In the genomic region with DNA sequence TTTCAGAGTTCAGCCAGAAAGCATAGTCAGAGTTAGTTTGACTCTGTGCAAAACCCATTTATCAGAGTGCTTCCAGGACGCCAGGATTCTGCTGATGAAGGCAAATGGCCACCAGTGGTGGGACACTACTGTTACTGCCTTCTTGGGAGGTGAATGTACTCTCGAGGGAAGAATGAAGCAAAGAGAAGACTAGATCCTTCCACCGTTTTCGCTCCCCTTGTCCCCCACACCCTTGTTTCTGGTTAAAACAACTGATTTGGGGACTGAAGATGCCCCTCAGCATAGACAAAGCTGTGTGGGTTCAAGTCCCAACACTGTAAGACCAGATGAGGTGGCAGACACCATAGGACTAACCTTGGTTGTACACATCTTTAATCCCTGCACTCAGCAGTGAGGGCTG, we compare ENCODE assay signal across 10 mouse cellular contexts. TPM values are rescaled to one million over a fixed set of nuclear protein-coding genes. Genes with fewer than 3 reads are reported as not detected.
DNase-seq lines count a peak whose midpoint lies in the region; ATAC-seq and TF ChIP-seq lines count a peak whose summit lies in the region.
"Had no signal": no experiment of that assay in that cellular context is flagged by ENCODE, and none has a peak within 500 bp of the region (broad histone marks: within the 10 kb centered on the region; RNA-seq: fewer than 3 reads in every experiment).

No protein-coding gene starts in this region.

- no peaks in the 10 kb centered on the region for H3K27me3 ChIP-seq in embryonic facial prominence, embryonic 12.5 days
- peaks cover 6% of the 10 kb centered on the region; the same call in 1 of the 2 replicates for H3K27me3 ChIP-seq in embryonic facial prominence, embryonic 10.5 days (replicated peaks; ENCODE audit: low read depth, poor library complexity, severe bottlenecking)
- H3K27me3 ChIP-seq in embryonic facial prominence, embryonic 14.5 days (replicated peaks; ENCODE audit: control insufficient read depth, insufficient read depth, low read length) = no peaks in the 10 kb centered on the region
- 0 out of 2 replicates have a peak, but pooled peaks cover 3% of the 10 kb centered on the region for H3K27me3 ChIP-seq in liver, embryonic 13.5 days

- H3K4me2 ChIP-seq in embryonic facial prominence, embryonic 12.5 days (replicated peaks) = no peak overlapping the region
- no peak overlapping the region for H3K4me2 ChIP-seq in embryonic facial prominence, embryonic 14.5 days (ENCODE audit: low read depth, low read length)
- H3K4me2 ChIP-seq in liver, embryonic 13.5 days = peak overlapping the region; percentile 80; the same call in 1 of the 2 replicates

- no peaks in the 10 kb centered on the region for H3K9me3 ChIP-seq in embryonic facial prominence, embryonic 12.5 days
- no peaks in the 10 kb centered on the region for H3K9me3 ChIP-seq in embryonic facial prominence, embryonic 10.5 days
- H3K9me3 ChIP-seq in embryonic facial prominence, embryonic 14.5 days (ENCODE audit: control insufficient read depth, low read length) = no peaks in the 10 kb centered on the region
- no peaks in the 10 kb centered on the region for H3K9me3 ChIP-seq in liver, embryonic 13.5 days (replicated peaks)

- no peak for ATAC-seq in embryonic facial prominence, embryonic 12.5 days (ENCODE audit: insufficient number of reproducible peaks, insufficient read depth, low FRiP score, low TSS enrichment)
- no peak for ATAC-seq in embryonic facial prominence, embryonic 14.5 days (ENCODE audit: low read depth)
- no peak for ATAC-seq in liver, embryonic 13.5 days (ENCODE audit: low read depth)

- no peak overlapping the region for H3K9ac ChIP-seq in embryonic facial prominence, embryonic 12.5 days
- H3K9ac ChIP-seq in embryonic facial prominence, embryonic 14.5 days (ENCODE audit: low read depth, low read length) = no peak overlapping the region
- H3K9ac ChIP-seq in liver, embryonic 13.5 days = 0 out of 2 replicates have a peak overlapping the region, but pooled peaks have one; percentile 74

- 75% methylated on average over 4 of the region's 4 CpGs for WGBS in embryonic facial prominence, embryonic 12.5 days
- 69% methylated on average over 4 of the region's 4 CpGs for WGBS in embryonic facial prominence, embryonic 10.5 days
- 65% methylated on average over 4 of the region's 4 CpGs for WGBS in embryonic facial prominence, embryonic 14.5 days
- 58% methylated on average over 4 of the region's 4 CpGs for WGBS in liver, embryonic 13.5 days (ENCODE audit: insufficient replicate concordance)

- intact Hi-C loops in left cerebral cortex, adult 2 months (cut with DNase I) = no loop called here
- intact Hi-C loops in left cerebral cortex, postnatal 4 days (cut with DNase I) = no loop called here
- intact Hi-C loops in left cerebral cortex, postnatal 14 days (cut with DNase I) = no loop called here

- no peak for TF ChIP-seq CTCF in left cerebral cortex, adult 2 months (IDR thresholded peaks at IDR 0.05)

- H3K4me3 ChIP-seq in embryonic facial prominence, embryonic 12.5 days = no peak overlapping the region
- H3K4me3 ChIP-seq in embryonic facial prominence, embryonic 10.5 days = no peak overlapping the region
- no peak overlapping the region for H3K4me3 ChIP-seq in left cerebral cortex, adult 2 months
- no peak overlapping the region for H3K4me3 ChIP-seq in embryonic facial prominence, embryonic 14.5 days (ENCODE audit: low read depth, low read length)
- no peak overlapping the region for H3K4me3 ChIP-seq in liver, embryonic 13.5 days (replicated peaks)

- no peak for DNase-seq in embryonic facial prominence, embryonic 10.5 days (ENCODE audit: low spot score)
- DNase-seq in left cerebral cortex, adult 2 months (ENCODE audit: extremely low spot score in 1 of 2, low spot score in 2 of 2) = no peak
- no peak for DNase-seq in left cerebral cortex, postnatal 4 days
- DNase-seq in embryonic facial prominence, embryonic 14.5 days (ENCODE audit: low spot score) = no peak
- DNase-seq in liver, embryonic 13.5 days = no peak
- no peak for DNase-seq in left cerebral cortex, postnatal 14 days (ENCODE audit: low spot score in 2 of 2)
- DNase-seq in thymus, postnatal 4 days = no peak
- DNase-seq: B cell, adult 2 months had no signal

- H3K27ac ChIP-seq in embryonic facial prominence, embryonic 12.5 days = peak overlapping the region; percentile 92; the same call in 1 of the 2 replicates
- H3K27ac ChIP-seq in embryonic facial prominence, embryonic 10.5 days (replicated peaks) = no peak overlapping the region
- peak overlapping the region; percentile 100 for H3K27ac ChIP-seq in left cerebral cortex, adult 2 months
- peak overlapping the region; percentile 87 for H3K27ac ChIP-seq in embryonic facial prominence, embryonic 14.5 days (replicated peaks; ENCODE audit: low read depth, low read length)
- peak overlapping the region; percentile 86 for H3K27ac ChIP-seq in liver, embryonic 13.5 days

- peaks cover 59% of the 10 kb centered on the region for H3K4me1 ChIP-seq in embryonic facial prominence, embryonic 12.5 days
- peaks cover 72% of the 10 kb centered on the region for H3K4me1 ChIP-seq in embryonic facial prominence, embryonic 10.5 days
- H3K4me1 ChIP-seq in embryonic facial prominence, embryonic 14.5 days (ENCODE audit: control insufficient read depth, insufficient read depth, low read length) = peaks cover 56% of the 10 kb centered on the region
- H3K4me1 ChIP-seq in liver, embryonic 13.5 days (replicated peaks) = peaks cover 81% of the 10 kb centered on the region

- H3K36me3 ChIP-seq in embryonic facial prominence, embryonic 12.5 days = no peaks in the 10 kb centered on the region
- H3K36me3 ChIP-seq in embryonic facial prominence, embryonic 10.5 days (replicated peaks) = no peaks in the 10 kb centered on the region
- H3K36me3 ChIP-seq in embryonic facial prominence, embryonic 14.5 days (ENCODE audit: control insufficient read depth, insufficient read depth, low read length) = no peaks in the 10 kb centered on the region
- H3K36me3 ChIP-seq in liver, embryonic 13.5 days = no peaks in the 10 kb centered on the region

RNA-seq across cellular contexts. Expression of a gene that starts 9.0 kb away (rescaled TPM):
- polyA plus RNA-seq in embryonic facial prominence, embryonic 12.5 days (2016; fragmentation: Nextera tagmentation; extraction: Ambion mirVana) = 1.6 and 1.7 TPM in 2 replicates
- polyA plus RNA-seq in embryonic facial prominence, embryonic 10.5 days (2016; fragmentation: Nextera tagmentation; extraction: Ambion mirVana) = 1.1 and 1.8 TPM in 2 replicates
- 100 to 1,000 TPM in 1 of 2 experiments, 10 to 100 TPM in 1; 91.9 to 153 TPM for total RNA-seq in left cerebral cortex, adult 2 months (2021)
- 10 to 100 TPM; 31.9 TPM for total RNA-seq in left cerebral cortex, postnatal 4 days (2021)
- 1.1 and 1.9 TPM in 2 replicates for polyA plus RNA-seq in embryonic facial prominence, embryonic 14.5 days (2014; fragmentation: Nextera tagmentation; extraction: Ambion mirVana)
- 0.59 and 1.0 TPM in 2 replicates for polyA plus RNA-seq in liver, embryonic 13.5 days (2015; fragmentation: Nextera tagmentation; extraction: Ambion mirVana)
- total RNA-seq in left cerebral cortex, postnatal 14 days (2021) = 10 to 100 TPM; 82.0 to 85.4 TPM

RNA-seq across cellular contexts. Expression of a gene that starts 11.2 kb away (rescaled TPM):
- polyA plus RNA-seq in embryonic facial prominence, embryonic 12.5 days (2016; fragmentation: Nextera tagmentation; extraction: Ambion mirVana) = 35.2 and 35.6 TPM in 2 replicates
- 23.4 and 23.5 TPM in 2 replicates for polyA plus RNA-seq in embryonic facial prominence, embryonic 10.5 days (2016; fragmentation: Nextera tagmentation; extraction: Ambion mirVana)
- 100 to 1,000 TPM; 178 to 192 TPM for total RNA-seq in left cerebral cortex, adult 2 months (2021)
- total RNA-seq in left cerebral cortex, postnatal 4 days (2021) = 100 to 1,000 TPM; 163 to 166 TPM
- 18.1 and 18.5 TPM in 2 replicates for polyA plus RNA-seq in embryonic facial prominence, embryonic 14.5 days (2014; fragmentation: Nextera tagmentation; extraction: Ambion mirVana)
- polyA plus RNA-seq in liver, embryonic 13.5 days (2015; fragmentation: Nextera tagmentation; extraction: Ambion mirVana) = 6.8 and 6.9 TPM in 2 replicates
- 100 to 1,000 TPM; 168 to 170 TPM for total RNA-seq in left cerebral cortex, postnatal 14 days (2021)

RNA-seq across cellular contexts. Expression of a gene that starts 20.6 kb away (rescaled TPM):
- polyA plus RNA-seq in embryonic facial prominence, embryonic 12.5 days (2016; fragmentation: Nextera tagmentation; extraction: Ambion mirVana) = 53.9 and 54.0 TPM in 2 replicates
- 47.5 and 48.3 TPM in 2 replicates for polyA plus RNA-seq in embryonic facial prominence, embryonic 10.5 days (2016; fragmentation: Nextera tagmentation; extraction: Ambion mirVana)
- total RNA-seq in left cerebral cortex, adult 2 months (2021) = 10 to 100 TPM; 53.0 to 57.6 TPM
- total RNA-seq in left cerebral cortex, postnatal 4 days (2021) = 10 to 100 TPM; 61.0 to 67.1 TPM
- polyA plus RNA-seq in embryonic facial prominence, embryonic 14.5 days (2014; fragmentation: Nextera tagmentation; extraction: Ambion mirVana) = 32.2 and 34.0 TPM in 2 replicates
- polyA plus RNA-seq in liver, embryonic 13.5 days (2015; fragmentation: Nextera tagmentation; extraction: Ambion mirVana) = 13.3 and 16.1 TPM in 2 replicates
- total RNA-seq in left cerebral cortex, postnatal 14 days (2021) = 10 to 100 TPM; 53.1 to 54.6 TPM

RNA-seq across cellular contexts. Expression of a gene that starts 43.7 kb away (rescaled TPM):
- polyA plus RNA-seq in embryonic facial prominence, embryonic 12.5 days (2016; fragmentation: Nextera tagmentation; extraction: Ambion mirVana) = 29.1 and 34.3 TPM in 2 replicates
- polyA plus RNA-seq in embryonic facial prominence, embryonic 10.5 days (2016; fragmentation: Nextera tagmentation; extraction: Ambion mirVana) = 8.8 and 9.1 TPM in 2 replicates
- total RNA-seq in left cerebral cortex, adult 2 months (2021) = 100 to 1,000 TPM; 730 to 768 TPM
- 1,000 to 10,000 TPM; 1,274 to 1,289 TPM for total RNA-seq in left cerebral cortex, postnatal 4 days (2021)
- 57.7 and 62.2 TPM in 2 replicates for polyA plus RNA-seq in embryonic facial prominence, embryonic 14.5 days (2014; fragmentation: Nextera tagmentation; extraction: Ambion mirVana)
- 8.8 and 9.8 TPM in 2 replicates for polyA plus RNA-seq in liver, embryonic 13.5 days (2015; fragmentation: Nextera tagmentation; extraction: Ambion mirVana)
- total RNA-seq in left cerebral cortex, postnatal 14 days (2021) = 1,000 to 10,000 TPM in 1 of 2 experiments, 100 to 1,000 TPM in 1; 962 to 1,004 TPM

RNA-seq across cellular contexts. Expression of a gene that starts 52.4 kb away (rescaled TPM):
- 2.6 and 3.1 TPM in 2 replicates for polyA plus RNA-seq in embryonic facial prominence, embryonic 12.5 days (2016; fragmentation: Nextera tagmentation; extraction: Ambion mirVana)
- 1.4 and 1.8 TPM in 2 replicates for polyA plus RNA-seq in embryonic facial prominence, embryonic 10.5 days (2016; fragmentation: Nextera tagmentation; extraction: Ambion mirVana)
- 100 to 1,000 TPM; 144 to 153 TPM for total RNA-seq in left cerebral cortex, adult 2 months (2021)
- total RNA-seq in left cerebral cortex, postnatal 4 days (2021) = 10 to 100 TPM; 87.3 to 91.8 TPM
- 5.7 and 6.3 TPM in 2 replicates for polyA plus RNA-seq in embryonic facial prominence, embryonic 14.5 days (2014; fragmentation: Nextera tagmentation; extraction: Ambion mirVana)
- polyA plus RNA-seq in liver, embryonic 13.5 days (2015; fragmentation: Nextera tagmentation; extraction: Ambion mirVana) = 0.20 and 0.23 TPM in 2 replicates
- total RNA-seq in left cerebral cortex, postnatal 14 days (2021) = 100 to 1,000 TPM; 141 to 143 TPM
- polyA plus RNA-seq: erythroblast, embryonic 14.5 days had no signal
